Mouse (Mus musculus): ENCODE data around the gene Tk1. TPM values are rescaled to one million over a fixed set of nuclear protein-coding genes. Genes with fewer than 3 reads are reported as not detected.
A peak's percentile ranks its signal among the peaks of the same experiment; 100 is the strongest.

The Tk1 gene
- polyA plus RNA-seq, 1 experiment from 2014 or later, result 58.0 TPM

- H3K4me1 ChIP-seq (replicated peaks; ENCODE audit: control insufficient read depth, insufficient read depth), result peaks cover 9% of the 10 kb centered on the region
- no peaks in the 10 kb centered on the region for H3K9me3 ChIP-seq (ENCODE audit: control insufficient read depth, low read length)
- 0 out of 2 replicates have a peak, but pooled peaks cover 2% of the 10 kb centered on the region for H3K36me3 ChIP-seq (ENCODE audit: control insufficient read depth, insufficient read depth, low read length)
- no peaks in the 10 kb centered on the region for H3K27me3 ChIP-seq (ENCODE audit: control insufficient read depth, insufficient read depth, low read length)
- WGBS, result 3% methylated on average over 19 of the region's 19 CpGs
- H3K4me2 ChIP-seq (replicated peaks; ENCODE audit: low read depth), result peak overlapping the region; percentile 80
- ATAC-seq (ENCODE audit: low FRiP score, low TSS enrichment) (peak; percentile 86), DNase-seq (ENCODE audit: low spot score) (peak; percentile 95)
- H3K27ac ChIP-seq (replicated peaks), result peak overlapping the region; percentile 98
- peak; percentile 42; the same call in 1 of the 2 replicates for TF ChIP-seq CTCF (IDR thresholded peaks at IDR 0.05; ENCODE audit: low read depth)
- peak; percentile 89 for TF ChIP-seq EP300 (optimal IDR thresholded peaks at IDR 0.05)
- H3K9ac ChIP-seq (ENCODE audit: low read length), result peak overlapping the region; percentile 71
- H3K4me3 ChIP-seq (ENCODE audit: low read depth, low read length), result peak overlapping the region; percentile 54
Observed at GRCm38 (mm10) chr11:117780582-117781111, 45.2 kb downstream of the Tk1 start.

- DNase-seq (ENCODE audit: low spot score) (no peak), ATAC-seq (ENCODE audit: low FRiP score, low TSS enrichment) (peak; percentile 25)
- WGBS, result 4% methylated on average over 16 of the region's 17 CpGs
Observed at GRCm38 (mm10) chr11:117780199-117780515, 45.7 kb downstream of the Tk1 start.

GRCm38 (mm10) chr11:117779434-117780198 is 46.3 kb downstream of the Tk1 start:
- Histone ChIP-seq H3K36me3 (ENCODE audit: control insufficient read depth, insufficient read depth, low read length) (0 out of 2 replicates have a peak, but pooled peaks cover 2% of the 10 kb centered on the region), H3K27me3 (ENCODE audit: control insufficient read depth, insufficient read depth, low read length) (no peaks in the 10 kb centered on the region), H3K27ac (replicated peaks) (peak overlapping the region; percentile 98), H3K4me1 (replicated peaks; ENCODE audit: control insufficient read depth, insufficient read depth) (peaks cover 9% of the 10 kb centered on the region), H3K4me3 (ENCODE audit: low read depth, low read length) (peak overlapping the region; percentile 54), H3K9ac (ENCODE audit: low read length) (peak overlapping the region; percentile 71), H3K4me2 (replicated peaks; ENCODE audit: low read depth) (peak overlapping the region; percentile 80), H3K9me3 (ENCODE audit: control insufficient read depth, low read length) (no peaks in the 10 kb centered on the region)
- DNase-seq (ENCODE audit: low spot score), result peak; percentile 85
- TF ChIP-seq CTCF (IDR thresholded peaks at IDR 0.05; ENCODE audit: low read depth) (no peak), EP300 (optimal IDR thresholded peaks at IDR 0.05) (no peak)
- ATAC-seq (ENCODE audit: low FRiP score, low TSS enrichment), result peak; percentile 49
- WGBS, result 4% methylated on average over 38 of the region's 38 CpGs

More at GRCm38 (mm10) chr11:117780199-117780515, 45.7 kb downstream of the Tk1 start:
- Histone ChIP-seq H3K9ac (ENCODE audit: low read length) (peak overlapping the region; percentile 71), H3K36me3 (ENCODE audit: control insufficient read depth, insufficient read depth, low read length) (0 out of 2 replicates have a peak, but pooled peaks cover 2% of the 10 kb centered on the region), H3K4me3 (ENCODE audit: low read depth, low read length) (peak overlapping the region; percentile 54), H3K9me3 (ENCODE audit: control insufficient read depth, low read length) (no peaks in the 10 kb centered on the region), H3K4me2 (replicated peaks; ENCODE audit: low read depth) (peak overlapping the region; percentile 80), H3K4me1 (replicated peaks; ENCODE audit: control insufficient read depth, insufficient read depth) (peaks cover 9% of the 10 kb centered on the region), H3K27ac (replicated peaks) (peak overlapping the region; percentile 98), H3K27me3 (ENCODE audit: control insufficient read depth, insufficient read depth, low read length) (no peaks in the 10 kb centered on the region)
- TF ChIP-seq EP300 (optimal IDR thresholded peaks at IDR 0.05), result no peak
- no peak for TF ChIP-seq CTCF (IDR thresholded peaks at IDR 0.05; ENCODE audit: low read depth)

GRCm38 (mm10) chr11:117778851-117779433 is 47.0 kb downstream of the Tk1 start:
- TF ChIP-seq EP300 (optimal IDR thresholded peaks at IDR 0.05) (no peak), CTCF (IDR thresholded peaks at IDR 0.05; ENCODE audit: low read depth) (no peak)
- H3K36me3 ChIP-seq (ENCODE audit: control insufficient read depth, insufficient read depth, low read length), result 0 out of 2 replicates have a peak, but pooled peaks cover 2% of the 10 kb centered on the region
- H3K27me3 ChIP-seq (ENCODE audit: control insufficient read depth, insufficient read depth, low read length), result no peaks in the 10 kb centered on the region
- peak overlapping the region; percentile 80 for H3K4me2 ChIP-seq (replicated peaks; ENCODE audit: low read depth)
- H3K27ac ChIP-seq (replicated peaks), result peak overlapping the region; percentile 98
- ATAC-seq (ENCODE audit: low FRiP score, low TSS enrichment) (no peak), DNase-seq (ENCODE audit: low spot score) (peak; percentile 74)
- H3K9ac ChIP-seq (ENCODE audit: low read length), result peak overlapping the region; percentile 71
- peaks cover 9% of the 10 kb centered on the region for H3K4me1 ChIP-seq (replicated peaks; ENCODE audit: control insufficient read depth, insufficient read depth)
- H3K4me3 ChIP-seq (ENCODE audit: low read depth, low read length), result peak overlapping the region; percentile 54
- WGBS, result 43% methylated on average over 12 of the region's 12 CpGs
- H3K9me3 ChIP-seq (ENCODE audit: control insufficient read depth, low read length), result no peaks in the 10 kb centered on the region

- no peak for ATAC-seq (ENCODE audit: low FRiP score, low TSS enrichment)
- no peak overlapping the region for H3K4me2 ChIP-seq (replicated peaks; ENCODE audit: low read depth)
Observed at GRCm38 (mm10) chr11:117778031-117778430, 47.9 kb downstream of the Tk1 start.

More at GRCm38 (mm10) chr11:117778031-117778430, 47.9 kb downstream of the Tk1 start:
- 95% methylated on average over 11 of the region's 11 CpGs for WGBS
- no peak for DNase-seq (ENCODE audit: low spot score)
- Histone ChIP-seq H3K27me3 (ENCODE audit: control insufficient read depth, insufficient read depth, low read length) (no peaks in the 10 kb centered on the region), H3K4me1 (replicated peaks; ENCODE audit: control insufficient read depth, insufficient read depth) (peaks cover 6% of the 10 kb centered on the region), H3K9me3 (ENCODE audit: control insufficient read depth, low read length) (no peaks in the 10 kb centered on the region), H3K9ac (ENCODE audit: low read length) (no peak overlapping the region), H3K4me3 (ENCODE audit: low read depth, low read length) (no peak overlapping the region), H3K27ac (replicated peaks) (no peak overlapping the region), H3K36me3 (ENCODE audit: control insufficient read depth, insufficient read depth, low read length) (0 out of 2 replicates have a peak, but pooled peaks cover 2% of the 10 kb centered on the region)
- TF ChIP-seq CTCF (IDR thresholded peaks at IDR 0.05; ENCODE audit: low read depth), result no peak
- TF ChIP-seq EP300 (optimal IDR thresholded peaks at IDR 0.05), result no peak
